Mouse (Mus musculus) G1E-ER4 (cell line): ENCODE results near the gene Mycl. TPM values are rescaled to one million over a fixed set of nuclear protein-coding genes. Genes with fewer than 3 reads are reported as not detected.

Experiments
- GATA1 ChIP-seq: IDR thresholded peaks from one replicate; pipeline ENCODE4 v1.8.0; 2012; ENCODE audit warnings: low read length, inconsistent platforms
- polyA plus RNA-seq: library from polyadenylated mRNA; stranded (reverse); fragments of >175 nt; gene quantifications from 2 replicates; pipeline ENCODE4 v1.2.3, GENCODE M21; 2012

Mycl gene
- polyA plus RNA-seq, 1 experiment, result 0.02 TPM

GRCm38 (mm10) chr4:123034841-123035240 lies 39.4 kb downstream of the Mycl start:
- TF ChIP-seq GATA1, result no peak

DNA sequence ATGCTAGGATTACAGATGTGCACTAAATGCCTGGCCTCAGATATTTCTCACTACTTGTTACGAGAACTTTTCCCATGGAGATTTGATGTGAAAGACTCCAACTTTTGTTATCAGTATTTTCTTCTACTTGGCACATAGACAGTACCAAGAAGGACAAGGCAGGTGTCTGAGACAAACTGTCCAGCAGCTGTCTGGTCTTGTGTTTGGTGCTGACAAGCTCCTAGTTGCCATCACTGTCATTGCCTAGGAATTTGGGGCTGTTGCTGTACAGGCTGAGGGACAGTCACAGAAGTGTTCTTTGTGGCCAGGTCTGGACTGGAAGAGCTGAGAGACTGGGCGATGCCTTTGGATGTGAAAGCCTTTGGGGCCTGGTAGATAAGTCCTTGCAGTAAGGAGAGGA lies 40.2 kb downstream of the Mycl start:
- no peak for TF ChIP-seq GATA1

DNA sequence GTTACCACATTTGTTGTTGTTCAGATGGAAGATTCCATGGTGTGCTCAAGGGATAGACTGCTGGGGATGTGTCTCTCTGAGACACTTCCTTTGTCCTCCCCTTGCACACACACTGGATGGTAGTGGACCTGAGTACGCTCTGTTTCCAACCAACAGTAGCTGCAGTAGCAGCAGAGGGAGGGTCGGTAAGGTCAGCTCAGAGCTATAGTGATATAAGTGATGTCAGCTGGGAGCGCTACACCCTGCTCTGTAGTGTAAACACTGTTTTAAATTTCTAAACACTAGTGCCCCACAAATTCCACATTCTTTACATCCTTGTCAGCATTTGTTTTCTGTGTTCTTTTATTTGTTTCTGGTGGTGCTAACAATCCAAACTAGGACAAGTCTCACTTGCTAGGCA lies 41.3 kb downstream of the Mycl start:
- TF ChIP-seq GATA1, result no peak

DNA sequence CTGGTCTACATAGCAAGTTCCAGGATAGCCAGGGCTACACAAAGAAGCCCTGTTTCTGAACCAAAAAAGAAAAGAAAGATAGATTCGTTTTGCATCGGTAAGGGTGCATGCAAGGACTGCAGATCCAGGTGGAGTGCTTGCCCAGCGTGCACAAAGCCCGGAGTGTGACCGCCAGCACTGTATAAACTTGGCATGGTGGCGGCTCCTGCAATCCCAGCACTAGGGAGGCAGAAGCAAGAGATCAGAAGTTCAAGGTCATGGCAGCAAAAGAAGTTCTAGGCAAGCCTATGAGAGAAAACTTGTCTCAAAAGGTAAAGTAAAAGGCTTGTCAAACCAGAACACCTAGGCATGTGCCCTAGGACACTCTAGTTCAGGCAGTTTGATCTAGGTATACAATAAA lies 45.7 kb downstream of the Mycl start:
- TF ChIP-seq GATA1, result no peak

GRCm38 (mm10) chr4:123043858-123044257 lies 48.4 kb downstream of the Mycl start:
- no peak for TF ChIP-seq GATA1

DNA sequence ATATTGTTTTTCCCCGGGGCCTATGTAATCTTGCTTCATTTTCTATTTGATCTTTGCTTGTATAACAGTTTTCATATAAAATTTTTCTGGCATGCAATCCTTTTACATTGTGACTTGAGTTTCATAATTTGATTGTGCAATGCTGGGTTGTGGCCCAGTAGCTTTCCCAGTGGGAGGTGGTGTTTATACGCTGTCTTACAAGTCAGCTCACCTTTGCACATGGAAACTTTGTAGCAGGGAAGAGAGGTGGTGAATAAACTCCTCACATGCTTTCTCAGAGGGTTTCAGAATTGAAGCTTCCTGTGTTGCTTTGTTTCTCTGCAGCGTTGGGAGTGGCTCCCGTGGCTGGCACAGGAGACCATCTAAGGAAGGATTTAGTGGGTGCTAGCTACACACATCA lies 49.4 kb downstream of the Mycl start:
- no peak for TF ChIP-seq GATA1

DNA sequence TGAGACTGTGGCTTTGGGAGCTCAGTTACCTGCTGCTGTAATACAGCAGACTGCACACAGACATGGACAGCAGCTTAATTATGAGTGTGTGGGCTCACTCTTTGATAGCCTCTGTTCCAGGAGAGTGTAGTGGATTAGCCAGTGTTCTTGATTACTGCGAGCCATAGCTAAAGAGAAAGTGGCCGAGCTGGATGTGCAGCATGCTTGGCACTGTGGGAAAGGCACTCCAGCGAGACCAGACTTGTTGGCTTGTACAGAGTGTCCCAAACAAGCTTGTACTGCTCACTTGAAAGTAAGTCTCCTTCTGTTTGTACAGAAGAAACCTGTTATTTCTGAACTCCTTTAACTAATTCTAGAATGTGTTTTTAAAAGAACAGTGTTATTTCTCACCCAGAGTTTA lies 50.8 kb downstream of the Mycl start:
- TF ChIP-seq GATA1, result no peak

DNA sequence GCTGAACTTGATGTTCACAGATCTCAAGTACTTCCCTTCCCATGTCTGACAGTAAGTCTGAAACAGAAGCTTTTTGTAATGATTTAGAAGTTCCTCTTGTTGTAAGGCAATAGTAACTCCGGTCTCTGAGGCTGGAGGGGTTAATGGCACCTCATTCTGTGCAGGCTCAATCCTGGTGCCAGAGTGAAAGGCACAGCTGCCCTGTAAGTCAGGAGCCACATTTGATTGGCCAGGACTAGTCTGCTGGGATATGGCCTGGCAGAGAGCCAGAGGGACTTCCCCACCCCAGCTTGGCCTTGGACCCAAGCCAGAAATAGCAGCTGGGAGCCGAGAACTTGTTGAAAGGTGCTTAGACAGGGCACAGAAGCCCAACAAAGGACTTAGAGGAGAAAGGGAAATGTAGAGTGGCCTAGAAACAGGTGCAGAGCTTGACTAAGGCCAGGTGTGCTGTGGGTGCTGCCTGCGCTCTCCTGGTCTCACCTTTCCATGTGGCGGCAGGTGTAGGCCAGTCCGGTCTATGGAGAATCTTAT lies 55.3 kb downstream of the Mycl start:
- no peak for TF ChIP-seq GATA1

Other genes with a start within 250 kb of the Mycl start
- 5.5 and 12.4 TPM in 2 replicates for gene Ppt1, start 159.4 kb upstream of the Mycl start, polyA plus RNA-seq
- 17.3 and 20.0 TPM in 2 replicates for gene Cap1, start 109.6 kb upstream of the Mycl start, polyA plus RNA-seq
- not detected in 2 replicates for gene Mfsd2a, start 34.5 kb upstream of the Mycl start, polyA plus RNA-seq
- 2.1 and 2.8 TPM in 2 replicates for gene Trit1, start 20.9 kb downstream of the Mycl start, polyA plus RNA-seq
- gene Bmp8b, start 109.5 kb downstream of the Mycl start, polyA plus RNA-seq, result not detected in 2 replicates
- gene Oxct2b, start 120.6 kb downstream of the Mycl start, polyA plus RNA-seq, result not detected in 2 replicates
- 7.6 and 20.5 TPM in 2 replicates for gene Ppie, start 144.3 kb downstream of the Mycl start, polyA plus RNA-seq
- gene Hpcal4, start 187.6 kb downstream of the Mycl start, polyA plus RNA-seq, result not detected in 2 replicates
- not detected in 2 replicates for gene Nt5c1a, start 205.9 kb downstream of the Mycl start, polyA plus RNA-seq
- gene Heyl, start 237.9 kb downstream of the Mycl start, polyA plus RNA-seq, result not detected in 2 replicates